Mouse (Mus musculus) gastrocnemius, postnatal 10 days (tissue): ENCODE data around the gene Kdm3a. TPM values are rescaled to one million over a fixed set of nuclear protein-coding genes. Genes with fewer than 3 reads are reported as not detected.
A peak's percentile ranks its signal among the peaks of the same experiment; 100 is the strongest.

Experiments used
- DNase-seq: peaks from one replicate; pipeline ENCODE4 v3.0.0; 2021; ENCODE audit warnings: mixed read lengths
- long read RNA-seq, 2 experiments: library from polyadenylated mRNA; stranded (forward); transcript quantifications; one replicate each; pipeline ENCODE4 v2.0.0; 2021
- total RNA-seq, 2 experiments: library from RNA; stranded (reverse); gene quantifications; 2 replicates each; pipeline ENCODE4 v1.2.3; 2021

The Kdm3a gene
- 10 to 100 TPM; 20.5 to 23.9 TPM for total RNA-seq
- long read RNA-seq, experiment 1, full-length matches to known transcripts: 15 of 23 reads
- long read RNA-seq, experiment 1, partial matches to known transcripts: 2 of 23 reads
- long read RNA-seq, experiment 1, other reads (novel, unspliced or antisense): 6 of 23 reads
- long read RNA-seq, experiment 2, full-length matches to known transcripts: 5 of 10 reads
- long read RNA-seq, experiment 2, partial matches to known transcripts: 3 of 10 reads
- long read RNA-seq, experiment 2, other reads (novel, unspliced or antisense): 2 of 10 reads

GRCm38 (mm10) chr6:71632829-71633662 lies at the start of gene Kdm3a:
Gene Kdm3a, minus strand, starts transcription at chr6:71632990.
- peak; percentile 97 for DNase-seq

GRCm38 (mm10) chr6:71678891-71679290 lies 46.1 kb upstream of the Kdm3a start:
- DNase-seq: no peak

DNA sequence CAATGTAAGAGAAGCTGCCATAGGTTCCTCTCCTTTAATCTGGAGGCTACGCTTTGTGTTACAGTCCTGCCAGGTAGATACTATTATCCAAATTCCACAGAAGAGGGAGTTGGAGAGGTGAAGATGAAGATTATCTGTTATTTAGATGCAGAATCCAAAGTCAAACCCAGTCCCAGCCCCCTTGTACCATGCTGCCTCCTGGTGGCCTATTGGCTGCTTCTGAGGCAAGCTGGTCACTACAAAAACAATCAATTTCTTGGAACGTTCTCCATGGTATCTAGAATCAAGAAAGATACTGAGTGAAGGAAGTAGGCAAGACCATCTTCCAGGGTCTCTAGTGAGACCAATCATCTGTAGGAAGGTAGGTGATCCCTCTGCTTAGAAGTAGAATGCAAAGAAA lies 40.4 kb upstream of the Kdm3a start:
- no peak for DNase-seq

DNA sequence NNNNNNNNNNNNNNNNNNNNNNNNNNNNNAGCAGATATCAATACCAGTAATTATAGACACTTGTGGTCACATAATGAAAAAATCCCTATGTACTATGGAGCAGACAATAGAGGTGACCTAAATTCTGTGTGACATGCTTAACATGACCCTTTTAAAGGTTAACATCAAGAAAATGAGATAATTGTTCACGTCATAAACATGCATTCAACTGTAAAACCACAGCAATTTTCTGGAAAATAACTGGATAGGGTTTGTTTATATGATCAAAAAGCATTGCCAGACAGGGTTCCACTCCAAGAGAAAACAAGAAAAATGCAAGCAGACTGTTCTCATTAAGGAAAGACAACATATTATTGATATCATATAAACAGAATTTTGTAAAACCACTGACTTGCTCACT lies 31.7 kb upstream of the Kdm3a start:
- no peak for DNase-seq

DNA sequence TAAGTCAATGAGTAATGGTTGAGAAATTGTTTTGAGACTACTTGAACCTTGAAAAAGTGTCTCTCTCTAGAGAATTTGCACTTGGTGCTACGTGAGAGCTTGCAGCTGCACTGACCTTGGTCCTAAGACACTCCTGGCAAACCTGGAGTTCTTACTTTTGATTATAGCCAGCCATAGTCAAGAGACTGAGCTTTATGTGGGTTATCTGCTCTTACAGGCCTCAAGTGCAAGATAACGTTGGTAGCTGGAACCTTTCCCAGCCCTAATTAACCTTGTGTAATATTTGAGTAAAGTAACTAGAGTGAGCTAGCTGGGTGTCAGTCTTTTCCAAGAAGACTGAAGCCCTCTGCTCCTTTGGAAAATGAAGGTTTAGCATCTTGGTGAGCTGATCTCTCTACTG lies 25.5 kb upstream of the Kdm3a start:
- DNase-seq: no peak

DNA sequence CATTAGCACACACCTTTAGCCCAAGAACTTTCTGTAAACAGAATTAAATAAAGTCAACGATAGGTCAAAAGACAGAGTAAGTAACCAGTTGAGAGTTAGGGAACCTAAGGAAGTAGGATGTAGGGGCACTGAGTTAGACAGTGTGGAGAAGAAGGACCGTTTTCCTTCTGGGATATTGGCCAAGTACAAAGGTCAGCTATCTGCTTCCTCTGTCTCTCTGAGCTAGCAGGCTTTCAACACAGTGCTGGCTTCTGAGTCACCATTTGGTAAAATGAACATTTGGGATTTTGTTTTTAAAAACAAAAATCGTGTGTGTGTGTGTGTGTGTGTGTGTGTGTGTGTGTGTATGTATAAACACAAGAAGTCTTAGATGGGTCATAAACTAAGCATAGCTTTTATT lies 23.0 kb upstream of the Kdm3a start:
- no peak for DNase-seq

- DNase-seq: no peak
These were observed 19.1 kb upstream of the Kdm3a start for GRCm38 (mm10) chr6:71651868-71652267.

DNA sequence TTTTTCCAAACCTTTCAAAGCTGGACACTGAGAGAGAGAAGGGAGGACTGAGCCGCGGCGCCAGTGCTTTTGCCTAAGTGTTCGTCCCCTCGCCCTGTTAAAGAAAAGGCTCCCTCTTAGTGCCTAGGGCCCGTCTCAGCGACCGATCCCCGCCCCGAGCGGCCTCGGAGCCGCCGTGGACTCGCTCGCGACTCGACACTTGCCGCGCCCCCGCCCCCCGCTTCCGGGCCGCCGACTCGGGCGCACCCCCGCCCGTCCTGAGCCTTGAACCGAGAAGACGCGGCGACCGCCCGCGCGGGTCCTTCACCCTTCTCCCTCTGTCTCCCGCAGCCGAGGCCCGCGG lies 333 bp downstream of the Kdm3a start:
- no peak for DNase-seq

DNA sequence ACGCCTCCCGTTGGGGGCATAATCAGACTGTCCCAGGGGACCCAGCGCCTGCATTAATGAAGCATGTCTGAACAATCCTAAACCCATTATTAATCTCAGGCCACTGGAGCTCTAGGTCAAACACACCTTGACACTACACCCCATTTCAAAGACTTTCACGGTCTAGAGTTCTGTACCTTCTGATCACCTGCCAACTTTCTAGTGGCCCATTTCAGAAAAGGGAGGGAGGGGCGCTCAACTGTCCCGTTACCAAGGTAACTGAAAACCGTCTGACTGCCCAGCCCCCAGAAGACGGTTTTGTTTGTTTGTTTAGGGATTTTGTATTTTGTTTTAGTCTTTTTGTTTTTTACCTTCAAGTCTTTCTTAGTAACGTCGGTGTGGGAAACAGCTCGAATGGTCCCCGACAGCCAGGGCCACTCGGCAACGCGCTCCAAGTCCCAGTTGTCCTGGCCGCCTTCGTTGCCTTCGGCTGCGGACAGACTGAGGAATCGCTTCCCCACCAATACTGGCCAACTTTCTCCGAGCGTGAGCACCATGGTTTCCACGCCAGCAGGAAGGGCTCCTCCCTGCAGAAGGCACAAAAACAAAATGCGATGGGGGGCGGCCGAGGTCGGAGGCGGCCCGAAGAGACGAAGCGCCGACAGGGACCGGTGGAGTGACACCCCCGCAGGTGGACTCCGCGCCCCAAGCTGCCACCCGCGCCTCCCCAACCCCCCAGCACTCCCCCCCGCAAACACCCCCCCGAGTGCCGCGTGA lies 906 bp downstream of the Kdm3a start:
- DNase-seq: peak; percentile 51

GRCm38 (mm10) chr6:71631196-71631595 lies 1.6 kb downstream of the Kdm3a start:
- DNase-seq: no peak

GRCm38 (mm10) chr6:71627325-71627724 lies 5.5 kb downstream of the Kdm3a start:
- no peak for DNase-seq

GRCm38 (mm10) chr6:71625984-71626383 lies 6.8 kb downstream of the Kdm3a start:
- DNase-seq: no peak

GRCm38 (mm10) chr6:71624723-71625122 lies 8.1 kb downstream of the Kdm3a start:
- no peak for DNase-seq

GRCm38 (mm10) chr6:71621981-71622380 lies 10.8 kb downstream of the Kdm3a start:
- DNase-seq: peak; percentile 10

DNA sequence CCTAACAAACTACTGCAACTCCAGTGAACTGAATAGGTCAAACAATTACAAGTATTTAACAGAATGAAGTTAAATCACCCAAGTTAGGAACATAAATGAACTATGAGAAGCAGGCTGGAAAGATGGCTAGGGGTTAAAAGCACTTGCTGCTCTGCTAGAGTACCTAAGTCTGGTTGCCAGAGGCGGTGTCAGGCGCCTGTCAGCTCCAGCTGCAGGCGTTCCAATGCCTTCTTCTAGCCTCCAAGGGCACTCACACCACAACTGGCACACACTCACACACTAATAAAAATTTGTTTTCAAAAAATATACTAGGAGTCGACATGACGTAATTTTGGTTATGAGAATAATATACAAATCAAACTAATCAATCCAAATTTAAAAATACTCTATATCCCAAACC lies 11.2 kb downstream of the Kdm3a start:
- no peak for DNase-seq

DNA sequence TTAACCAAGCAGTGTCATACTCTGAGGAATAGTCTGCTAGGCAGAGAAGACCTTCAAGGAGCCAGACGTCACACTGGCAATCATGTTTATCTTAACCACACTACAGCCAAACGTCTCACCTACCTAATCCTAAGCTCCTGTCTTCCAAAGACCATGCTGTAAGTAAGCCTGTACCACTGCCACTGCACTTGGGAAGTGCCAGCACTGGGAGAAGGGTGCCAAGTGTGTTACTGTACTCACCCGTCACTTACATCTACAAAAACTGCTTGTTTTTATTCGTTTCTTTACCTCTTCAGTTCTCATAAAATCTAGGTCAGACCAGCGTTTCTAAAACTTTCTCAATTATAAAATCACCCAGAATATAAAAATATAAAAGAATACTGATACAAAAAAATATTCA lies 15.8 kb downstream of the Kdm3a start:
- no peak for DNase-seq

DNA sequence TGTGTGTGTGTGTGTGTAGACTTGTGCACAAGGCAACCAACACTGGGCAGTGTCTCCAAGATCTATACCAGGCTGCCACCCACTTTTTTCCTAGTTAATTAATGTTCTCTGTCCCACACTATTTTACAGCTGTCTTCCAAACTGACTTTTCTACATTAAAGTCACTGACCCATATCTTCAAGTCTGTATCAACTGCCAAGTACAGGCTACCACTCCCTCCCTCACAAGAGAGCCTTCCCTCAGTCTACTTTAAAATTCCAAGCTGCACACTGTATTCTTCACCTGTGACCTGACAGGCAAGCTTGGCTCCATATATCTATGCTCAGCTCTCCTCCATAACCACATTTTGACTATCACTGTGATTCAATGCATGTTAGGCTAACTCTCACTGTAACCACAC lies 19.6 kb downstream of the Kdm3a start:
- DNase-seq: no peak

GRCm38 (mm10) chr6:71609968-71610367 lies 22.8 kb downstream of the Kdm3a start:
- DNase-seq: no peak

DNA sequence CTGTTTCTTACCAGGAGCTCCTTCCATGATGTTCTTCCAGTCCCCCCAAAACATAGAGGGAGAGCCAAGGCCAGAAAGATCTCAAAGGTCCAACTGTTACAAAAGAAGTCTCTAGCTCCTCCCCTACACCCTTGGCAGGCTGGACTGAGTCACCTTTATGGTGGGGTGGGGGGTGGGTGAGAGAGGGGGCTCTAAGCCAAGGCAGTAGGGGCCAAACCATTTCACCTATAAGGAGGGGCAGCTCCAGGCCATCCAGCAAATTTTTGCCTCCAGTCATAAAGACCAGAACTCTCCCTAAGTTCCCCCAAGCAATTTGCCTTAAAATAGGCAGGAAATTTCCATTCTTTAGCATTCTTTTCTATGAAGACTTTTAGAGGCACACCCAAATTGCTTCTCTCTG lies 23.8 kb downstream of the Kdm3a start:
- DNase-seq: no peak

- no peak for DNase-seq
These were observed 25.0 kb downstream of the Kdm3a start for GRCm38 (mm10) chr6:71607756-71608155.

GRCm38 (mm10) chr6:71590154-71590553 lies 42.6 kb downstream of the Kdm3a start:
- DNase-seq: no peak

GRCm38 (mm10) chr6:71589401-71589800 lies 43.4 kb downstream of the Kdm3a start:
- no peak for DNase-seq

GRCm38 (mm10) chr6:71583198-71583597 lies 49.6 kb downstream of the Kdm3a start:
- DNase-seq: no peak
